Mouse (Mus musculus): ENCODE data around the gene Nudt15.

DNA sequence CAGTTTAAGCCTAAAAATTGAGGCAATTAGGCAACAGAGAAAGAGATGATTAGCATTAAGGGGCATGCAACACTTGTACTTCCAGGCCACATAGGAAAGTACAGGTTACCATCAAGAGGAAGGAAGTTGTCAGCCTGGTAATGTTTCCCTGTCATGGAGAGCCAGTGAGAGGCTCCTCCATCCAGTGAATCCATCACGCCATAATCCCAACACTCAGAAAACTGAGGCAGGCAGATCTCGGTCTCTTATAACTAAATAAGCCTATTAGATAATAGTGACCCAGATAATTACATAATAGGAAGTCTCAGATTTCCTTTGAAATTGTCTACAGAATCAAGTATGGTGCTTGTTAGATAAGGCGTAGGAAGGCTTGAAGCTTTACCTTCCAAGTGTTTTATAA, 23.9 kb downstream of the Nudt15 start:
- no peak for TF ChIP-seq CTCF (IDR thresholded peaks at IDR 0.05; ENCODE audit: extremely low read depth, insufficient read length, insufficient replicate concordance, low read depth, low read length)
- no peak for TF ChIP-seq POLR2A (IDR thresholded peaks at IDR 0.05; ENCODE audit: low read depth, low read length)

Data from small intestine, adult 2 months (tissue).